Mouse (Mus musculus) MEL (cell line): ENCODE results near the gene Plcg1.

ENCODE experiments used
- CTCF ChIP-seq, 3 experiments: IDR thresholded peaks in 2 of 3; conservative IDR thresholded peaks in 1 of 3; 2 replicates each; pipeline ENCODE4 v1.5.1; 2011 to 2012; ENCODE audit warnings: low read length in 3 of 3, low read depth in 2 of 3, mild to moderate bottlenecking in 2 of 3, improper control_type of control experiment in 1 of 3, inconsistent platforms in 1 of 3, mixed read lengths in 1 of 3, moderate library complexity in 1 of 3; ENCODE audit not compliant: control insufficient read depth in 1 of 3, insufficient read depth in 1 of 3, poor library complexity in 1 of 3, severe bottlenecking in 1 of 3
- ETS1 ChIP-seq: IDR thresholded peaks from 2 replicates; pipeline ENCODE4 v1.6.1; 2012; ENCODE audit warnings: low read depth, mild to moderate bottlenecking, inconsistent platforms, low read length, improper control_type of control experiment, moderate library complexity
- KAT2A ChIP-seq: conservative IDR thresholded peaks from 2 replicates; pipeline ENCODE4 v1.6.1; 2012; ENCODE audit warnings: low read depth, low read length, improper control_type of control experiment, inconsistent platforms
- MAFK ChIP-seq: IDR thresholded peaks from 2 replicates; pipeline ENCODE4 v1.6.1; 2011; ENCODE audit warnings: low read depth, mild to moderate bottlenecking, low read length, improper control_type of control experiment, borderline replicate concordance
- MYB ChIP-seq: IDR thresholded peaks from 2 replicates; pipeline ENCODE4 v1.6.1; 2011; ENCODE audit warnings: mild to moderate bottlenecking, low read depth, low read length, improper control_type of control experiment
- MYC ChIP-seq: IDR thresholded peaks from 2 replicates; pipeline ENCODE4 v1.6.1; 2011; ENCODE audit warnings: low read depth, mild to moderate bottlenecking, low read length, improper control_type of control experiment, moderate library complexity
- POLR2A ChIP-seq, 2 experiments: IDR thresholded peaks; 2 replicates each; pipeline ENCODE4 v1.6.1; 2011 to 2012; ENCODE audit warnings: low read length in 2 of 2, mild to moderate bottlenecking in 2 of 2, control low read depth in 1 of 2, improper control_type of control experiment in 1 of 2, low read depth in 1 of 2, moderate library complexity in 1 of 2; ENCODE audit not compliant: control insufficient read depth in 1 of 2, insufficient read depth in 1 of 2, poor library complexity in 1 of 2
- POLR2AphosphoS2 ChIP-seq: IDR thresholded peaks from 2 replicates; pipeline ENCODE4 v1.6.1; 2011; ENCODE audit warnings: low read length, improper control_type of control experiment
- POLR2AphosphoS5 ChIP-seq: IDR thresholded peaks from 2 replicates; pipeline ENCODE4 v1.6.1; 2012; ENCODE audit warnings: low read depth, borderline replicate concordance, mild to moderate bottlenecking, inconsistent platforms, low read length, moderate library complexity, mixed read lengths
- RAD21 ChIP-seq: IDR thresholded peaks from 2 replicates; pipeline ENCODE4 v1.6.1; 2011; ENCODE audit warnings: mild to moderate bottlenecking, low read depth, low read length, improper control_type of control experiment
- USF1 ChIP-seq: IDR thresholded peaks from 2 replicates; pipeline ENCODE4 v1.6.1; 2014; ENCODE audit warnings: low read depth, mild to moderate bottlenecking, inconsistent platforms, low read length, improper control_type of control experiment, moderate library complexity
- USF2 ChIP-seq, 2 experiments: IDR thresholded peaks; 2 replicates each; pipeline ENCODE4 v1.6.1; 2011 to 2012; ENCODE audit warnings: improper control_type of control experiment in 2 of 2, low read length in 2 of 2, borderline replicate concordance in 1 of 2, inconsistent platforms in 1 of 2, low read depth in 1 of 2, mild to moderate bottlenecking in 1 of 2; ENCODE audit not compliant: insufficient read depth in 1 of 2
- ZC3H11A ChIP-seq: IDR thresholded peaks from 2 replicates; pipeline ENCODE4 v1.6.1; 2012; ENCODE audit warnings: low read depth, mild to moderate bottlenecking, inconsistent platforms, low read length, improper control_type of control experiment
- ZKSCAN1 ChIP-seq: IDR thresholded peaks from 2 replicates; pipeline ENCODE4 v1.6.1; 2012; ENCODE audit warnings: low read depth, mild to moderate bottlenecking, inconsistent platforms, low read length, improper control_type of control experiment, moderate library complexity

- TF ChIP-seq CTCF (IDR thresholded peaks at IDR 0.05 in 2 of 3, conservative IDR thresholded peaks at IDR 0.05 in 1 of 3; ENCODE audit: control insufficient read depth in 1 of 3, insufficient read depth in 1 of 3, low read depth in 2 of 3, low read length in 3 of 3, poor library complexity in 1 of 3, severe bottlenecking in 1 of 3) (peak; percentile 72 to 75 (median 73)), POLR2A (IDR thresholded peaks at IDR 0.05; ENCODE audit: control insufficient read depth in 1 of 2, insufficient read depth in 1 of 2, low read depth in 1 of 2, low read length in 2 of 2, poor library complexity in 1 of 2) (no peak), USF1 (no peak), ZC3H11A (peak; percentile 15), RAD21 (peak; percentile 37), KAT2A (no peak), ETS1 (no peak), POLR2AphosphoS5 (no peak), USF2 (IDR thresholded peaks at IDR 0.05; ENCODE audit: borderline replicate concordance in 1 of 2, insufficient read depth in 1 of 2, low read depth in 1 of 2, low read length in 2 of 2) (no peak), POLR2AphosphoS2 (no peak), MYB (no peak), MYC (no peak), MAFK (no peak), ZKSCAN1 (no peak)
These were observed 13.8 kb upstream of the Plcg1 start for GRCm38 (mm10) chr2:160717269-160717668.
